Mouse (Mus musculus): ENCODE data around the gene Ccdc160. TPM values are rescaled to one million over a fixed set of nuclear protein-coding genes. Genes with fewer than 3 reads are reported as not detected.

Ccdc160 gene
- polyA plus RNA-seq (2016; fragmentation: Nextera tagmentation; extraction: Ambion mirVana): 4.1 and 4.6 TPM in 2 replicates

DNA sequence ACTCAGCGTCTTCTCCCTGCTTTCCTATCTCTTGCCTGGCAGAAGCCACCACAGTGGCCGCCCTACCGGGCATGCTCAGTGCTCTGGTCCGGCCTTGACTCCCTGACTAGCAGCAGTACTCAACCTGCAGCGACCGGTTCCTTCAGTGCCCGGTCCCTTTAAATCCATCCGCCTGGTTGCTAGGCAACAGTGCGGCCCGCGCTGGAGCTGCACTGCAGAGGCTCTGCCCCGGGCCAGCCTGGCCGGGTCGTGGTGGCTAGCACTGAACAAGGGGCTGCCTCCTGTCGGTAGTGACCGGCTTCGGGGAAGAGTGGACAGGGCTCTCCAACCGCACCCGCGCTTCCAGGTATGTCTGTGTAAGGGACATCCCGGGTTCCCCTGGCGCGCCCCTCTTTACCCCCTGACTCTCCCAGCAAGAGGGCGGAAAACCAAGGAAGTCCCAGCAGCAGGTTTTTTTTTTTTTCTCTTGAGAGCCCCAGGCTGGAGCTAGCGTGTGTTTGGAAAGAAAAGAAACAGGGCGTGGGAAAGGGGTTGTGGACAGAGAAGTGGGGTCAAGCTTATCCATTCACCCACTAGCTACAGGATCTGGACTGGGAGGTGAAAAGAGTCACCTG is at the start of gene Ccdc160:
TSS of gene Ccdc160 (plus strand) at position 221 of the 614 bp plus-strand sequence.
- Histone ChIP-seq H3K9ac (peak within 1 kb of the TSS; percentile 32; the same call in 1 of the 2 replicates), H3K27ac (peak within 1 kb of the TSS; percentile 48), H3K27me3 (no peaks in the 10 kb centered on the region), H3K4me1 (no peaks in the 10 kb centered on the region), H3K4me3 (peak within 1 kb of the TSS; percentile 39), H3K4me2 (replicated peaks) (peak within 1 kb of the TSS; percentile 46), H3K36me3 (no peaks in the 10 kb centered on the region), H3K9me3 (replicated peaks) (no peaks in the 10 kb centered on the region)
- ATAC-seq (ENCODE audit: low FRiP score): peak; percentile 98
- 20% methylated on average over 26 of the region's 26 CpGs for WGBS

DNA sequence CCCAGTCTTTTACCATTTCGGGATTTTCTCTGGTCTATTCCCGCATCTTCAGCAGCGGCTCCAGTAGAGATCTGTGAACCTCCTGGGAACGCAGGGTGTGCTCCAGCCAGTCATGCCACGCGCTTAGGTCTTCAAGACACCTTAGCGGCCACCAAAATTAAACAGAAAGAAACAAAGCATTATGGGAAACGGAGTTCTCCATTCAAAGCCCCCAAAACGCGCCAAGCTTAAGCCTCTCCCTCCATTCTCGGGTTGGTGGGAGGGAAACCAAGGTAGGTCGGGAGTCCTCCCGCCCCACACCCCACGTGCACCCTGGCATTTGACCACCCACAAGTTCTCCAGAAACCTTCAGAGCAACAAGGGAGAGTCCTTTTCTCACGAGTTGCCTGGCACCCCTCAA is 47.2 kb upstream of the Ccdc160 start:
- WGBS: 16% methylated on average over 15 of the region's 15 CpGs

DNA sequence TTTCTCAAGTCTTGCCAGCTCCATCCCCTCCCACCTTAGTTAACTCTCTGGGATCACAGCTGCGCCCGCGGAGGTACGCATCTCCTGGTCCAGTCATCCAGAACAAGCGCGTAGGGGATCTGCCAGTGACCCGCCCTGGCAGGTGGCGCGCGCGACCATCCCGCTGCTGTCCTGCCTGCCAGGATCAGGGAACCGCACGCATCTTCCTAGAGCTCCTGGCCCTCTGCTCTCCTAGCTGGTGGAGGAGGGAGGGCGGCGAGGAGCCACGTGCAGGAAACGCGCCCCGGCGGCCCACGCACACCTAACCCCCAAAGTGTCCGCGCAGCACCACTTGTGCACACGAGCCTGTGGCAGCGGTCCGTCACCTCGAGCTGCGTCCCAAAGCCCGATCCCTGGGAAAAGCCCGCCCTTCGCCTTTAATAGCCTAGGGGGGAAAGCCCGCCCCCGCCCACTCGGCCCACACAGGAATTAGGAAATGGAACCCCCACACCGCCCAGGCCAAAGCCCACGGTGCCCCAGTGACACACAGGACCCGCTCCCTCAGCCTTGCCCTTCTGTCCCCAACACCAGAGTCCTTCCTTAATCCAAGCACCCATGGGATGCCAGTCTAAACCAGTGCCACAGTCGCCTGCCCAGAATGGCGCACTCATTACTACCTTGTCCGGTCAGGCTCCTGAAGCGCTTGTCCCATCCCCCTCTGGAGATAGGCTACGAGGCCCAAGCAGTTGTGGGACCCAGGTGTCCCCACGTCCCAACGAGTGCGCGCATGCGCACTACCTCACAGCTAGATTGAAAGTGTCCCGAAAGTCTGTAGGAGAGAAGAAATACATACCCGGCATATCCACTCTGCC is 46.6 kb upstream of the Ccdc160 start:
- H3K36me3 ChIP-seq: no peaks in the 10 kb centered on the region
- H3K9ac ChIP-seq: peak overlapping the region; percentile 35
- no peaks in the 10 kb centered on the region for H3K4me1 ChIP-seq
- H3K4me2 ChIP-seq (replicated peaks): peak overlapping the region; percentile 83
- no peak overlapping the region for H3K27ac ChIP-seq
- peak; percentile 67 for ATAC-seq (ENCODE audit: low FRiP score)
- H3K9me3 ChIP-seq (replicated peaks): no peaks in the 10 kb centered on the region
- WGBS: 29% methylated on average over 45 of the region's 50 CpGs
- H3K27me3 ChIP-seq: peaks cover 14% of the 10 kb centered on the region
- peak overlapping the region; percentile 43 for H3K4me3 ChIP-seq

More for the DNA sequence above, 47.2 kb upstream of the Ccdc160 start:
- ATAC-seq (ENCODE audit: low FRiP score): no peak
- Histone ChIP-seq H3K36me3 (no peaks in the 10 kb centered on the region), H3K27ac (no peak overlapping the region), H3K9ac (peak overlapping the region; percentile 35; the same call in 1 of the 2 replicates), H3K9me3 (replicated peaks) (no peaks in the 10 kb centered on the region), H3K4me2 (replicated peaks) (peak overlapping the region; percentile 83), H3K4me3 (peak overlapping the region; percentile 43), H3K4me1 (no peaks in the 10 kb centered on the region), H3K27me3 (peaks cover 14% of the 10 kb centered on the region)

DNA sequence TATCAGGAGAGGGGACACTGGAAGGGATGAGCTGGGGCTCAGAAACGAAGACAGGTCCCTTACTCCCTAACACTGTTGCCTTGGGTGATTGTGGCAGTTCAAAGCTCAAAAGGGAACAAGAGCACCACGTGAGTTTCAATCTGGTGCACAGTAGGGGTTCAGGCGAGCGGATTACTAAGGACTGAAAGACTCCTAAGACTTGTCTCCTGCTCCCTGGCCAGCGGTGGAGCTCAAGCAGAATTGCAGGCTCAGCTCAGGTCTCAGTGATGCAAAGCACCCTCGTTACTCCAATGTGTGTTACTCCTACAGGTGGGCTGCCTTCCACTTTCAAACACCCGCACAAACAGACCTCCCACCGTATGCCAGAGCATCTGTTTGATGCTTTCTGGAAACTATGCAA is 45.5 kb upstream of the Ccdc160 start:
- no peaks in the 10 kb centered on the region for H3K4me1 ChIP-seq
- no peaks in the 10 kb centered on the region for H3K36me3 ChIP-seq
- H3K9me3 ChIP-seq (replicated peaks): no peaks in the 10 kb centered on the region
- H3K4me2 ChIP-seq (replicated peaks): 0 out of 2 replicates have a peak overlapping the region, but pooled peaks have one; percentile 83
- peaks cover 14% of the 10 kb centered on the region for H3K27me3 ChIP-seq
- no peak overlapping the region for H3K9ac ChIP-seq
- no peak overlapping the region for H3K4me3 ChIP-seq
- WGBS: 14% methylated on average over 8 of the region's 8 CpGs
- no peak overlapping the region for H3K27ac ChIP-seq
- ATAC-seq (ENCODE audit: low FRiP score): no peak

DNA sequence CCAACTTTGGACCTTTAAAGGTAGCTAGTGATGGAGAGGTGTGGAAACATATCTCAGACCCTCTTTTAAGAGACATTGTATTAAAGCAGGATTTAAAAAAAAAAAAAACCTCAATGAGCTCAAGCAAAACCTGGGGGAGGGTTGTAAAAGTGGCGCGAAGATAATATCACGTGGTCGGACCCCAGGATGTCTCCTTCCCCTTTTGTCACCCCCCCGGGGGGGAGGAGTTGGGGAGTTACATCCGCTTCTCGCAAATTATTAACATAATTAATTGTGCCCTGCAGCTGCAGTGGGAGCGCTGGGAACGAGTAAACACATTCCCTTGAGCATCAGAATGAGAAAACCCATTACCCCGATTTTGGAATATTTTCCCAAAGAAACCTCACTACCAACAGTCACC is 45.1 kb upstream of the Ccdc160 start:
- ATAC-seq (ENCODE audit: low FRiP score): no peak
- Histone ChIP-seq H3K4me3 (no peak overlapping the region), H3K36me3 (no peaks in the 10 kb centered on the region), H3K4me1 (no peaks in the 10 kb centered on the region), H3K27ac (no peak overlapping the region), H3K9ac (no peak overlapping the region), H3K27me3 (peaks cover 14% of the 10 kb centered on the region), H3K4me2 (replicated peaks) (no peak overlapping the region), H3K9me3 (replicated peaks) (no peaks in the 10 kb centered on the region)
- 17% methylated on average over 10 of the region's 10 CpGs for WGBS

DNA sequence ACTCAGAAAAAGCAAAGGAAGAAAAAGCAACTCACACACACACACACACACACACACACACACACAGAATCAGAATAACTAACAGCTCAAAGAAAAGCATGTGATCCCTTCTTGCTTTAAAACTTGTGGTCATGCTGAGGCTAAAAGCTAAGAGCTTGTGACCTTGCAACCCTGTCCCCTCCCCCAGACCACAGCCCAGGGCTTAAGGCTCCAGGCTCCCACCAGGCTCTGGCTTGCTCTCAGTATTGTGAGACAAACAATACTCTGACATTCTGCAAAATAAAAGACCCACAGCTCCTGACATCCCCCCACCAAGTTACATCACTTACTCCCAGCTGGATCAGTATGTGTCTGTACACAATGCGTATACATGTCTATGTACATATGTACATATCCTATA is 44.2 kb upstream of the Ccdc160 start:
- no peak overlapping the region for H3K4me2 ChIP-seq (replicated peaks)
- H3K4me1 ChIP-seq: no peaks in the 10 kb centered on the region
- no peaks in the 10 kb centered on the region for H3K9me3 ChIP-seq (replicated peaks)
- no peak overlapping the region for H3K9ac ChIP-seq
- H3K36me3 ChIP-seq: no peaks in the 10 kb centered on the region
- no peak for ATAC-seq (ENCODE audit: low FRiP score)
- H3K4me3 ChIP-seq: no peak overlapping the region
- no peak overlapping the region for H3K27ac ChIP-seq
- H3K27me3 ChIP-seq: peaks cover 14% of the 10 kb centered on the region
- WGBS: 29% methylated on average over 1 of the region's 1 CpGs

DNA sequence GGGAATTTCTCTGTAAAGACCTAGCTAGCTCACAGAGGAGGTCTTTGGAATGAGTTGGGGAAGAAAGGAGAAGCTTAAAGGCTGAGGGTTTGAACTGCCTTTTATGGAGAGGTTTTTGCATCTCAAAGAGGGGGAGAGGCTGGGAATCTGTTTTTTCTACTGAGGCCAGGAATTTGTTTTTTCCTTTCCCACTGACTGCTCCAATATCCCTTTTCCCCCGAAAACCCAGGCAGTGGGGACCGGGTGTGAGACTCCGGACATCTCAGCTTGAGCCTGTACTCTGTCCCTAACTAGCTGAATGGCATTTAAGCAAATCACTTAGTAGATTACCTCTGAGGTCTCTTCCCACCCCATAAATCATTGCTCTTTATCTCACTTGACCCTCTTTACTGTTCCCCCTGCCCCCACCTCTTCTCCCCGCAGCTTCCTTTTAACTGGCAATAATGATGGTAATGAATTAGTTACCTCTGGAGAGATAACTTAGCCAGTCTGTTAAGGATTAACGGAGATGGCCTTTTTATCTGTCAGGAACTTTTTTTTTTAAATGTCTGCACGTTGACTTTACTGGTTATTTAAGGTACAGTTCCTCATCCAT is 37.4 kb upstream of the Ccdc160 start:
- H3K4me2 ChIP-seq (replicated peaks): no peak overlapping the region
- WGBS: 15% methylated on average over 6 of the region's 6 CpGs

DNA sequence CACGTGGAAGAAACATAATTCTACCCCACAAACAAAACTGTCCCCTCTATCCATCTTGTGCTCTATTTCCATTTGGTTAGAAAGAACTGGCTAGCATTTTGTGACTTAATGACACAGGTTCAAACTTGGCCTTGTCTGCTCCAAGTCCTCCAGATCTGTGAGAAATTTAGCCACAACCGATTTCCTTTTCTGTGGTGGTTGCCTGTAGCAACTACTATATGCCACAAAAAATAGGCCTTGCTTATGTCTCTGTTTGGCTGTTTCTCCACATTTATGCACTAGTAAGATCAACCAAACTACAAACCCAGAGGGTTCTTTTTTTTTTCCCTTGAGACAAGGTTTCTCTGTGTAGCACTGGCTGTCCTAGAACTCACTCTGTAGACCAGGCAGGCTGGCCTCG is 33.8 kb upstream of the Ccdc160 start:
- WGBS: 84% methylated on average over 3 of the region's 3 CpGs
- Histone ChIP-seq H3K9me3 (replicated peaks) (no peaks in the 10 kb centered on the region), H3K4me1 (no peaks in the 10 kb centered on the region), H3K4me2 (replicated peaks) (no peak overlapping the region), H3K9ac (no peak overlapping the region), H3K27ac (no peak overlapping the region), H3K27me3 (no peaks in the 10 kb centered on the region), H3K4me3 (no peak overlapping the region), H3K36me3 (no peaks in the 10 kb centered on the region)
- ATAC-seq (ENCODE audit: low FRiP score): no peak

More for the DNA sequence above, 37.4 kb upstream of the Ccdc160 start:
- ATAC-seq (ENCODE audit: low FRiP score): no peak
- no peak overlapping the region for H3K4me3 ChIP-seq
- no peaks in the 10 kb centered on the region for H3K4me1 ChIP-seq
- no peak overlapping the region for H3K27ac ChIP-seq
- no peaks in the 10 kb centered on the region for H3K27me3 ChIP-seq
- no peaks in the 10 kb centered on the region for H3K9me3 ChIP-seq (replicated peaks)
- H3K36me3 ChIP-seq: no peaks in the 10 kb centered on the region
- H3K9ac ChIP-seq: no peak overlapping the region

DNA sequence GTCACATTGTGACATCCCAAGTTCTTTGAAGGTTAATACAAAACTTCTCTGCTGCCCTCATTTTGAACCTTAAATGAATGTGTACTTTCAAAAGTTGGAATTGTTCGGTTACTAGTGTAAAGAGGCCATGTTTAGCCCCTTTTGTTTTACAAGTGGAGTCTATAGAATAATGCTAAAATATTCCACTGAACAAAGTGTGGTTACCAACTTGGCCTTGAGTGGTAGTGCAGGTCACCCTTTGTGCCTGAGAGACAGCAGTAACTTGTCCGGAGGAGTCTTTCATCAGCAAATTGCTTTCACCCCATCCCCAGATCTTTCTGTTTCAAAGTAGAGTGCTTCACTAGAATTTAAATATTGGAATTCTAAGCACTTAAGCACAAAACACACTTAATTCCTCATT is 31.8 kb upstream of the Ccdc160 start:
- H3K4me3 ChIP-seq: no peak overlapping the region
- no peaks in the 10 kb centered on the region for H3K9me3 ChIP-seq (replicated peaks)
- no peak overlapping the region for H3K9ac ChIP-seq
- H3K36me3 ChIP-seq: no peaks in the 10 kb centered on the region
- H3K4me1 ChIP-seq: no peaks in the 10 kb centered on the region
- 72% methylated on average over 2 of the region's 2 CpGs for WGBS
- H3K27ac ChIP-seq: no peak overlapping the region
- H3K27me3 ChIP-seq: no peaks in the 10 kb centered on the region
- no peak overlapping the region for H3K4me2 ChIP-seq (replicated peaks)
- ATAC-seq (ENCODE audit: low FRiP score): no peak

DNA sequence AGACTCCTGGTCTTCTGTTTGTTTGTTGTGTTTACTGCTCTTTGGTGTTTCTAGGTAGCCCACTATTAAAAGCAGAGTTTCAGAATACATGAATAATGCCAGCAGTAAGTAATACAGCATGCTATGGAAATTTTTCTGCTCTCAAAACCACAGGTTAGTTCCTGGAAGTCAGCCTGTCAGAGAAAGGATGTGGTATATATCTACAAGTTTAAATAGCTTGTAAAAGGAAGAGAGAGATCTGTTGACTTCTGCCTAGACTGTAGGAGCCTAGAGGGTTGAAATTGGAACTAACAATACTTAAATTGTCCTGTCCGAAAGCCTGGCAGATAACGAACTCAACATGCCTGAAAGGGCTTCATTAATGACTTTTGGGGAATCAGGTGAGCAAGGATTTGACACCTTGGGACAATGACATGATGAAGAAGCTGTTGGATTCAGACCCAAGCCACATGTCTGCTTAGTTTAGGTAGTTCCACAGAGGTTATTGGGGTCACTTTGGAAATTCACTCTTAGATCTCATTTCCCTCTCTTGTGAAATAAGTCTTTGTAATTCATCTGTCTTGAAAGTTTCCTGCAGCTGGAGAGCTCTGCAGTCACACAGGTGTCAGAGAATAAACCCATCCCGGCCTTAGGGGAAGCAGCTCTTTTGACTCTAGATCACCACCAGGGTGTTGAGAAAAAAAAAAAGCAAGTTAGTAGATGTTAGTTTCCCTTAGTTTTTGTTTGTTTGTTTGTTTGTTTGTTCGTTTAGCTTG is 30.6 kb upstream of the Ccdc160 start:
- Histone ChIP-seq H3K36me3 (no peaks in the 10 kb centered on the region), H3K27ac (no peak overlapping the region), H3K4me3 (no peak overlapping the region), H3K9me3 (replicated peaks) (no peaks in the 10 kb centered on the region), H3K4me1 (no peaks in the 10 kb centered on the region), H3K9ac (no peak overlapping the region), H3K4me2 (replicated peaks) (no peak overlapping the region), H3K27me3 (no peaks in the 10 kb centered on the region)
- no peak for ATAC-seq (ENCODE audit: low FRiP score)
- WGBS: 67% methylated on average over 4 of the region's 4 CpGs

DNA sequence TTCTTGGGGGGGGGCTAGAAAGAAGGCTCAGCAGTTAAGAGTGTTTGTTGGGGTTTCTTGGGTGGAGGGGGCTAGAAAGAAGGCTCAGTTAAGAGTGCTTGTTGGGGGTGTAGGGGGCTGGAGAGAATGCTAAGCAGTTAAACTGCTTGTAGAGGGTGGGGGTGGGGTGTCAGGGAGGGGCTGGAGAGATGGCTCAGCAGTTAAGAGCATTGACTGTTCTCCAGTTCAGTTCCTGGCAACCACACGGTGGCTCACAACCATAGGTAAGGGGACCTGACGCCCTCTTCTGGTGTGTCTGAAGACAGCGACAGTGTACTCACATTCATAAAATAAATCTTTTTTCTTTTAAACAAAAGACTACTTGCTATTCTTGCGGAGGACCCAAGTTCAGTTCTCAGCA is 28.8 kb upstream of the Ccdc160 start:
- H3K27me3 ChIP-seq: no peaks in the 10 kb centered on the region
- no peak overlapping the region for H3K27ac ChIP-seq
- no peaks in the 10 kb centered on the region for H3K4me1 ChIP-seq
- no peak overlapping the region for H3K4me2 ChIP-seq (replicated peaks)
- WGBS: 49% methylated on average over 4 of the region's 4 CpGs
- H3K36me3 ChIP-seq: no peaks in the 10 kb centered on the region
- no peak for ATAC-seq (ENCODE audit: low FRiP score)
- H3K9me3 ChIP-seq (replicated peaks): no peaks in the 10 kb centered on the region
- H3K9ac ChIP-seq: no peak overlapping the region
- H3K4me3 ChIP-seq: no peak overlapping the region

DNA sequence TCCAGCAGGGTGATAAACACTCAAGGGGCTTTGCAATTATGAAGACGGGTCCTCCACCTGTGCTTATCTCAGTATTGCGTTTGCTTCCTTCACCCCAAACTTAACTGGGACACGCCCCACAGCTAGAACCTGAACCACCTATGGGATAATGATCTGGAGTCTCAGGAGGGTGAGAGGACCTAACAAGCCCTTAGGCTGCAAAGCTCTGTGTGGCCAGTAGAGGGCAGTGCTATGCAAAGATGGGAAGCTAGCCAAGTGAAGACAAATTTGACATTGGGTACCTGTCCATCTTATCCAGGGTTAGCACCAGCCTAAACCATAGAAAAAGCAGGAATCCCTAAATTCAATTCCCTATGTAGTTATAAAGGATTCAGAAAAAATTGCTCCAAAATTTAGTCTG is 15.0 kb upstream of the Ccdc160 start:
- no peak overlapping the region for H3K27ac ChIP-seq
- H3K4me2 ChIP-seq (replicated peaks): no peak overlapping the region
- WGBS: 47% methylated on average over 3 of the region's 3 CpGs
- H3K4me1 ChIP-seq: no peaks in the 10 kb centered on the region
- no peaks in the 10 kb centered on the region for H3K36me3 ChIP-seq
- H3K27me3 ChIP-seq: no peaks in the 10 kb centered on the region
- H3K4me3 ChIP-seq: no peak overlapping the region
- no peaks in the 10 kb centered on the region for H3K9me3 ChIP-seq (replicated peaks)
- H3K9ac ChIP-seq: no peak overlapping the region
- no peak for ATAC-seq (ENCODE audit: low FRiP score)
